Mouse (Mus musculus): ENCODE measurements around the gene Lhx1.

Lhx1 gene

GRCm38 (mm10) chr11:84525421-84526274, at the start of gene Lhx1:
Lhx1 (minus strand) TSS chr11:84525535.
- peak; percentile 50 for DNase-seq (ENCODE audit: low spot score)

- no peak for DNase-seq (ENCODE audit: low spot score)
Observed at GRCm38 (mm10) chr11:84574834-84575233, 49.5 kb upstream of the Lhx1 start.

- no peak for DNase-seq (ENCODE audit: low spot score)
Observed at GRCm38 (mm10) chr11:84573637-84574036, 48.3 kb upstream of the Lhx1 start.

GRCm38 (mm10) chr11:84570812-84571211, 45.5 kb upstream of the Lhx1 start:
- DNase-seq (ENCODE audit: low spot score), result no peak

- DNase-seq (ENCODE audit: low spot score), result no peak
Observed at GRCm38 (mm10) chr11:84570392-84570791, 45.1 kb upstream of the Lhx1 start.

GRCm38 (mm10) chr11:84569052-84569751, 43.9 kb upstream of the Lhx1 start:
- no peak for DNase-seq (ENCODE audit: low spot score)

- no peak for DNase-seq (ENCODE audit: low spot score)
Observed at GRCm38 (mm10) chr11:84568482-84568881, 43.1 kb upstream of the Lhx1 start.

GRCm38 (mm10) chr11:84566691-84567090, 41.4 kb upstream of the Lhx1 start:
- no peak for DNase-seq (ENCODE audit: low spot score)

- no peak for DNase-seq (ENCODE audit: low spot score)
Observed at GRCm38 (mm10) chr11:84565224-84565623, 39.9 kb upstream of the Lhx1 start.

GRCm38 (mm10) chr11:84563360-84563759, 38.0 kb upstream of the Lhx1 start:
- no peak for DNase-seq (ENCODE audit: low spot score)

- no peak for DNase-seq (ENCODE audit: low spot score)
Observed at GRCm38 (mm10) chr11:84562758-84563347, 37.5 kb upstream of the Lhx1 start.

- DNase-seq (ENCODE audit: low spot score), result no peak
Observed at GRCm38 (mm10) chr11:84561546-84561945, 36.2 kb upstream of the Lhx1 start.

GRCm38 (mm10) chr11:84553821-84554450, 28.6 kb upstream of the Lhx1 start:
- DNase-seq (ENCODE audit: low spot score), result no peak

- DNase-seq (ENCODE audit: low spot score), result no peak
Observed at GRCm38 (mm10) chr11:84551296-84551695, 26.0 kb upstream of the Lhx1 start.

- DNase-seq (ENCODE audit: low spot score), result no peak
Observed at GRCm38 (mm10) chr11:84549258-84549791, 24.0 kb upstream of the Lhx1 start.

- no peak for DNase-seq (ENCODE audit: low spot score)
Observed at GRCm38 (mm10) chr11:84548293-84548692, 23.0 kb upstream of the Lhx1 start.

- no peak for DNase-seq (ENCODE audit: low spot score)
Observed at GRCm38 (mm10) chr11:84539981-84540380, 14.6 kb upstream of the Lhx1 start.

- no peak for DNase-seq (ENCODE audit: low spot score)
Observed at GRCm38 (mm10) chr11:84529797-84530703, 4.7 kb upstream of the Lhx1 start.

- no peak for DNase-seq (ENCODE audit: low spot score)
Observed at GRCm38 (mm10) chr11:84529143-84529755, 3.9 kb upstream of the Lhx1 start.

- DNase-seq (ENCODE audit: low spot score), result no peak
Observed at GRCm38 (mm10) chr11:84526976-84527860, 1.9 kb upstream of the Lhx1 start.
